Mouse (Mus musculus) MEL (cell line): ENCODE measurements around the gene Catsper1. TPM values are rescaled to one million over a fixed set of nuclear protein-coding genes. Genes with fewer than 3 reads are reported as not detected.

Experiments
- DNase-seq: peaks from one replicate; pipeline ENCODE4 v3.0.0; 2011; ENCODE audit warnings: low read depth, low spot score
- H3K27ac ChIP-seq: 2 replicates; pipeline ENCODE4 v1.5.1; 2012; ENCODE audit warnings: low read depth, mild to moderate bottlenecking, control low read depth, low read length, moderate library complexity; ENCODE audit not compliant: control insufficient read depth
- H3K27me3 ChIP-seq, 2 experiments: fragments of 150-350 bp in 1 of 2; sonication (generic) in 1 of 2; 2 replicates each; pipeline ENCODE4 v1.6.1; 2012; ENCODE audit warnings: low read length in 2 of 2, mild to moderate bottlenecking in 2 of 2, improper control_type of control experiment in 1 of 2, moderate library complexity in 1 of 2; ENCODE audit not compliant: insufficient read depth in 2 of 2, control insufficient read depth in 1 of 2
- H3K36me3 ChIP-seq, 2 experiments: 2 replicates each; pipeline ENCODE4 v1.6.1; 2012 to 2014; ENCODE audit warnings: low read length in 2 of 2, improper control_type of control experiment in 1 of 2, inconsistent platforms in 1 of 2, mild to moderate bottlenecking in 1 of 2; ENCODE audit not compliant: insufficient read depth in 2 of 2, control insufficient read depth in 1 of 2
- H3K4me1 ChIP-seq, 2 experiments: fragments of 150-350 bp in 1 of 2; sonication (generic) in 1 of 2; 2 replicates each; pipeline ENCODE4 v1.6.1; 2012; ENCODE audit warnings: low read length in 2 of 2, improper control_type of control experiment in 1 of 2, mild to moderate bottlenecking in 1 of 2; ENCODE audit not compliant: insufficient read depth in 2 of 2, control insufficient read depth in 1 of 2
- H3K4me3 ChIP-seq, 2 experiments: fragments of 150-350 bp in 1 of 2; sonication (generic) in 1 of 2; 2 replicates each; pipeline ENCODE4 v1.5.1; 2012; ENCODE audit warnings: low read depth in 2 of 2, low read length in 2 of 2, mild to moderate bottlenecking in 2 of 2, moderate library complexity in 2 of 2, control low read depth in 1 of 2, improper control_type of control experiment in 1 of 2; ENCODE audit not compliant: control insufficient read depth in 1 of 2, insufficient read depth in 1 of 2
- H3K79me2 ChIP-seq: 2 replicates; pipeline ENCODE4 v1.6.1; 2012; ENCODE audit warnings: mild to moderate bottlenecking, low read length, moderate library complexity; ENCODE audit not compliant: control insufficient read depth, poor library complexity, insufficient read depth
- H3K9ac ChIP-seq: 2 replicates; pipeline ENCODE4 v1.6.1; 2012; ENCODE audit warnings: low read depth, mild to moderate bottlenecking, control low read depth, low read length, moderate library complexity; ENCODE audit not compliant: control insufficient read depth, poor library complexity, severe bottlenecking
- H3K9me3 ChIP-seq: fragments of 150-350 bp; sonication (generic); replicated peaks from 2 replicates; pipeline ENCODE4 v1.6.1; 2012; ENCODE audit warnings: mild to moderate bottlenecking, low read length, improper control_type of control experiment, moderate library complexity; ENCODE audit not compliant: insufficient read depth
- BHLHE40 ChIP-seq: IDR thresholded peaks from 2 replicates; pipeline ENCODE4 v1.6.1; 2012; ENCODE audit warnings: low read depth, mild to moderate bottlenecking, inconsistent platforms, low read length, improper control_type of control experiment, borderline replicate concordance
- CHD1 ChIP-seq: IDR thresholded peaks from 2 replicates; pipeline ENCODE4 v1.6.1; 2012; ENCODE audit warnings: low read depth, mild to moderate bottlenecking, inconsistent platforms, low read length, improper control_type of control experiment
- CTCF ChIP-seq, 3 experiments: IDR thresholded peaks in 2 of 3; conservative IDR thresholded peaks in 1 of 3; 2 replicates each; pipeline ENCODE4 v1.5.1; 2011 to 2012; ENCODE audit warnings: low read length in 3 of 3, low read depth in 2 of 3, mild to moderate bottlenecking in 2 of 3, improper control_type of control experiment in 1 of 3, inconsistent platforms in 1 of 3, mixed read lengths in 1 of 3, moderate library complexity in 1 of 3; ENCODE audit not compliant: control insufficient read depth in 1 of 3, insufficient read depth in 1 of 3, poor library complexity in 1 of 3, severe bottlenecking in 1 of 3
- ELF1 ChIP-seq: IDR thresholded peaks from 2 replicates; pipeline ENCODE4 v1.6.1; 2014; ENCODE audit warnings: low read depth, mild to moderate bottlenecking, inconsistent platforms, low read length, improper control_type of control experiment, moderate library complexity
- GABPA ChIP-seq: IDR thresholded peaks from 2 replicates; pipeline ENCODE4 v1.6.1; 2012; ENCODE audit warnings: low read depth, mild to moderate bottlenecking, inconsistent platforms, low read length, improper control_type of control experiment, moderate library complexity
- HCFC1 ChIP-seq: IDR thresholded peaks from 2 replicates; pipeline ENCODE4 v1.6.1; 2012; ENCODE audit warnings: low read depth, mild to moderate bottlenecking, inconsistent platforms, low read length, improper control_type of control experiment, moderate library complexity
- KAT2A ChIP-seq: conservative IDR thresholded peaks from 2 replicates; pipeline ENCODE4 v1.6.1; 2012; ENCODE audit warnings: low read depth, low read length, improper control_type of control experiment, inconsistent platforms
- MAX ChIP-seq: IDR thresholded peaks from 2 replicates; pipeline ENCODE4 v1.6.1; 2011; ENCODE audit warnings: low read length, improper control_type of control experiment
- MAZ ChIP-seq: IDR thresholded peaks from 2 replicates; pipeline ENCODE4 v1.6.1; 2012; ENCODE audit warnings: low read depth, mild to moderate bottlenecking, inconsistent platforms, low read length, improper control_type of control experiment
- MYB ChIP-seq: IDR thresholded peaks from 2 replicates; pipeline ENCODE4 v1.6.1; 2011; ENCODE audit warnings: mild to moderate bottlenecking, low read depth, low read length, improper control_type of control experiment
- MYC ChIP-seq: IDR thresholded peaks from 2 replicates; pipeline ENCODE4 v1.6.1; 2011; ENCODE audit warnings: low read depth, mild to moderate bottlenecking, low read length, improper control_type of control experiment, moderate library complexity
- NRF1 ChIP-seq: IDR thresholded peaks from 2 replicates; pipeline ENCODE4 v1.6.1; 2014; ENCODE audit warnings: low read depth, mild to moderate bottlenecking, inconsistent platforms, low read length, improper control_type of control experiment, moderate library complexity; ENCODE audit not compliant: poor library complexity, insufficient read depth, severe bottlenecking
- POLR2AphosphoS2 ChIP-seq: IDR thresholded peaks from 2 replicates; pipeline ENCODE4 v1.6.1; 2011; ENCODE audit warnings: low read length, improper control_type of control experiment
- POLR2AphosphoS5 ChIP-seq: IDR thresholded peaks from 2 replicates; pipeline ENCODE4 v1.6.1; 2012; ENCODE audit warnings: low read depth, borderline replicate concordance, mild to moderate bottlenecking, inconsistent platforms, low read length, moderate library complexity, mixed read lengths
- RAD21 ChIP-seq: IDR thresholded peaks from 2 replicates; pipeline ENCODE4 v1.6.1; 2011; ENCODE audit warnings: mild to moderate bottlenecking, low read depth, low read length, improper control_type of control experiment
- RCOR1 ChIP-seq: IDR thresholded peaks from 2 replicates; pipeline ENCODE4 v1.6.1; 2012; ENCODE audit warnings: low read depth, mild to moderate bottlenecking, inconsistent platforms, low read length, improper control_type of control experiment
- SIN3A ChIP-seq: IDR thresholded peaks from 2 replicates; pipeline ENCODE4 v1.6.1; 2012; ENCODE audit warnings: low read length, improper control_type of control experiment, inconsistent platforms
- SMC3 ChIP-seq: IDR thresholded peaks from 2 replicates; pipeline ENCODE4 v1.6.1; 2011; ENCODE audit warnings: low read depth, low read length, improper control_type of control experiment
- TCF12 ChIP-seq: IDR thresholded peaks from 2 replicates; pipeline ENCODE4 v1.6.1; 2014; ENCODE audit warnings: low read depth, mild to moderate bottlenecking, inconsistent platforms, low read length, improper control_type of control experiment, moderate library complexity
- UBTF ChIP-seq: IDR thresholded peaks from 2 replicates; pipeline ENCODE4 v1.6.1; 2012; ENCODE audit warnings: low read depth, mild to moderate bottlenecking, inconsistent platforms, low read length, improper control_type of control experiment, moderate library complexity, borderline replicate concordance; ENCODE audit not compliant: insufficient read depth
- ZC3H11A ChIP-seq: IDR thresholded peaks from 2 replicates; pipeline ENCODE4 v1.6.1; 2012; ENCODE audit warnings: low read depth, mild to moderate bottlenecking, inconsistent platforms, low read length, improper control_type of control experiment
- ZKSCAN1 ChIP-seq: IDR thresholded peaks from 2 replicates; pipeline ENCODE4 v1.6.1; 2012; ENCODE audit warnings: low read depth, mild to moderate bottlenecking, inconsistent platforms, low read length, improper control_type of control experiment, moderate library complexity
- ZMIZ1 ChIP-seq: IDR thresholded peaks from 2 replicates; pipeline ENCODE4 v1.6.1; 2012; ENCODE audit warnings: low read depth, mild to moderate bottlenecking, inconsistent platforms, low read length, improper control_type of control experiment, moderate library complexity
- polyA plus RNA-seq, 2 experiments: library from polyadenylated mRNA; stranded (reverse) in 1 of 2; unstranded in 1 of 2; fragments of >175 nt in 1 of 2; fragments of >200 nt in 1 of 2; gene quantifications; 2 replicates each; pipeline versions ENCODE4 v1.2.1 to v1.2.4; 2012; ENCODE audit warnings: low replicate concordance in 2 of 2, low read depth in 1 of 2; ENCODE audit not compliant: insufficient read length in 2 of 2, insufficient read depth in 1 of 2, missing spikeins in 1 of 2
- total RNA-seq: library from RNA; depleted of rRNA; stranded (reverse); fragments of 300-350 nt; gene quantifications from 2 replicates; pipeline ENCODE4 v1.2.3, GENCODE M21; 2012

Gene Catsper1
- total and polyA plus RNA-seq, 3 experiments = not detected

DNA sequence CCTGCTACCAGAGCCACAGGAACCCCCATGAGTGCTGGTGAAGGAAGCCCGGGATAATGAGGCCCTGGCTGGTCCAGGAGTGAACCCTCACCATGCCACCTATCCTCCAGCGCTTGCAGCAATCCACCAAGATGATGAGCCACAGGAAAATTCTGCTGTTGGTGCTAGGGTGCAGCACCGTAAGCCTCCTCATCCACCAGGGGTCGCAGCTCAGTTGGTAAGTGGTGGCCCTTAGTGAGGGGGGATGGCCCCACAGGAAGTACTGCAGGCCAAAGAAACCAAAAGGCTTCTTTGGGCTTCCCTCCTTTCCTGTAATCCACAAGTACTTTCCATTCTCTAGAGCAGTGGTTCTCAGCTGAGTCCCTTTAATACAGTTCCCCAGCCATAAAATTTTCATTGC, 33.1 kb upstream of the Catsper1 start:
- TF ChIP-seq HCFC1 (0 out of 2 replicates have a peak, but pooled peaks have one; percentile 25), SMC3 (peak; percentile 81), ELF1 (0 out of 2 replicates have a peak, but pooled peaks have one; percentile 32), CTCF (IDR thresholded peaks at IDR 0.05 in 2 of 3, conservative IDR thresholded peaks at IDR 0.05 in 1 of 3; ENCODE audit: control insufficient read depth in 1 of 3, insufficient read depth in 1 of 3, low read depth in 2 of 3, low read length in 3 of 3, poor library complexity in 1 of 3, severe bottlenecking in 1 of 3) (peak; percentile 71 to 84 (median 80)), RAD21 (peak; percentile 50), UBTF (no peak), ZKSCAN1 (no peak), ZC3H11A (peak; percentile 39), GABPA (no peak), SIN3A (no peak)
- Histone ChIP-seq H3K9ac (no peak overlapping the region), H3K4me1 (no peaks in the 10 kb centered on the region), H3K9me3 (no peaks in the 10 kb centered on the region), H3K36me3 (no peaks in the 10 kb centered on the region), H3K79me2 (no peaks in the 10 kb centered on the region), H3K4me3 (no peak overlapping the region), H3K27me3 (no peaks in the 10 kb centered on the region), H3K27ac (no peak overlapping the region)
- DNase-seq = peak; percentile 81

DNA sequence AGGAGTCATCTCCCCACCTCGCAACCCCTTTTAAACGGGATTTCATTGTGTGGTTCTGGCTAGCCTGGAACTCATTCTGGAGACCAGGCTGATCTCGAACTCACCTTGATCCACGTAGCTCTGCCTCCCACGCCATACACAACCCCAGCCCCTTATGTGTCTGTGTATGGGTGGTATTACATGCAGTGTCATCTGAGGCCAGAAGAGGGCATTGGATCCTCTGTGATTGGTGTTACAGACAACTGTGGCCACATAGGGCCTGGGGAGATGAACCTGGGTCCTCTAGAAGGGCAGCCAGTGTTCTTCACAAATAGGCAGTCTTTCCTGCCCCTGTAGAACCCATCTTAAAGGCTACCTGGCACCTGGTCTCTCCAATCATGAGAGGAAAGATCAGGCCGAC, 29.3 kb upstream of the Catsper1 start:
- H3K27ac ChIP-seq = no peak overlapping the region
- no peak overlapping the region for H3K4me3 ChIP-seq
- TF ChIP-seq MYC = no peak
- TF ChIP-seq CTCF (IDR thresholded peaks at IDR 0.05 in 2 of 3, conservative IDR thresholded peaks at IDR 0.05 in 1 of 3; ENCODE audit: control insufficient read depth in 1 of 3, insufficient read depth in 1 of 3, low read depth in 2 of 3, low read length in 3 of 3, poor library complexity in 1 of 3, severe bottlenecking in 1 of 3) = peak in 2 of 3 experiments; percentile 9 to 27; a peak in 1 of 6 replicates
- TF ChIP-seq MYB = no peak
- TF ChIP-seq MAX = no peak
- H3K9me3 ChIP-seq = no peaks in the 10 kb centered on the region
- H3K79me2 ChIP-seq = no peaks in the 10 kb centered on the region
- no peak overlapping the region for H3K9ac ChIP-seq
- no peaks in the 10 kb centered on the region for H3K4me1 ChIP-seq
- no peaks in the 10 kb centered on the region; a peak in 1 of 4 replicates for H3K27me3 ChIP-seq
- H3K36me3 ChIP-seq = no peaks in the 10 kb centered on the region
- DNase-seq = no peak

DNA sequence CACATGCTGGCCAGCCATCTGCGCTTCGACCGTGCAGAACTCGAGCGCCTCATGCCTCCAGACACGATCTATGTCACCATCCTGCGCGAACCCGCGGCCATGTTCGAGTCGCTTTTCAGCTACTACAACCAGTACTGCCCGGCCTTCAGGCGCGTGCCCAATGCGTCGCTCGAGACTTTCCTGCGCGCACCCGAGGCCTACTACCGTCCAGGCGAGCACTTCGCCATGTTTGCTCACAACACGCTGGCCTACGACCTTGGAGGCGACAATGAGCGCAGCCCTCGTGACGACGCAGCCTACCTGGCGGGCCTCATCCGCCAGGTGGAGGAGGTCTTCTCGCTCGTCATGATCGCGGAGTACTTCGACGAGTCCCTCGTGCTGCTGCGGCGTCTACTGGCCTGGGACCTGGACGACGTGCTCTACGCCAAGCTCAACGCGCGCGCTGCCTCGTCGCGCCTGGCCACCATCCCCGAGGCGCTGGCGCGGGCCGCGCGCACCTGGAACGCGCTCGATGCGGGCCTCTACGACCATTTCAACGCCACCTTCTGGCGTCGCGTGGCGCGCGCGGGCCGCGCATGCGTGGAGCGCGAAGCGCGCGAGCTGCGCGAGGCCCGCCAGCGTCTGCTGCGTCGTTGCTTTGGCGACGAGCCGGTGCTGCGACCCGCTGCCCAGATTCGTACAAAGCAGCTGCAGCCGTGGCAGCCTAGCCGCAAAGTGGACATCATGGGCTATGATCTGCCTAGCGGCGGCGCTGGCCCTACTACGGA, 28.4 kb upstream of the Catsper1 start:
- H3K9me3 ChIP-seq = no peaks in the 10 kb centered on the region
- H3K9ac ChIP-seq = no peak overlapping the region
- no peaks in the 10 kb centered on the region for H3K79me2 ChIP-seq
- DNase-seq = no peak
- H3K36me3 ChIP-seq = no peaks in the 10 kb centered on the region
- H3K27ac ChIP-seq = no peak overlapping the region
- H3K4me3 ChIP-seq = no peak overlapping the region
- no peaks in the 10 kb centered on the region; a peak in 1 of 4 replicates for H3K27me3 ChIP-seq
- H3K4me1 ChIP-seq = no peaks in the 10 kb centered on the region
- TF ChIP-seq KAT2A (no peak), POLR2AphosphoS5 (no peak), CHD1 (no peak), TCF12 (no peak), NRF1 (no peak), ZC3H11A (no peak), UBTF (no peak), MAZ (no peak), RCOR1 (no peak), SMC3 (no peak), SIN3A (no peak), ELF1 (no peak), POLR2AphosphoS2 (no peak), CTCF (IDR thresholded peaks at IDR 0.05 in 2 of 3, conservative IDR thresholded peaks at IDR 0.05 in 1 of 3; ENCODE audit: control insufficient read depth in 1 of 3, insufficient read depth in 1 of 3, low read depth in 2 of 3, low read length in 3 of 3, poor library complexity in 1 of 3, severe bottlenecking in 1 of 3) (no peak), BHLHE40 (no peak), MYC (no peak), ZMIZ1 (no peak)
